Mouse (Mus musculus) C2C12 (cell line): ENCODE data around the gene Gjb2. TPM values are rescaled to one million over a fixed set of nuclear protein-coding genes. Genes with fewer than 3 reads are reported as not detected.

Source experiments
- H3K27me3 ChIP-seq: one replicate; pipeline ENCODE4 v1.6.1; 2011; ENCODE audit not compliant: control insufficient read depth, insufficient read depth, insufficient read length
- H3K36me3 ChIP-seq: one replicate; pipeline ENCODE4 v1.6.1; 2011; ENCODE audit not compliant: control insufficient read depth, insufficient read depth
- H3K4me3 ChIP-seq: one replicate; pipeline ENCODE4 v1.5.1; 2011; ENCODE audit warnings: mild to moderate bottlenecking, control low read depth; ENCODE audit not compliant: poor library complexity, insufficient read depth, severe bottlenecking
- H3K79me2 ChIP-seq: one replicate; pipeline ENCODE4 v1.6.1; 2011; ENCODE audit not compliant: control insufficient read depth, insufficient read depth
- H3K79me3 ChIP-seq: one replicate; pipeline ENCODE4 v1.6.1; 2011; ENCODE audit warnings: low read depth, control low read depth
- H3ac ChIP-seq: one replicate; pipeline ENCODE3; 2011; ENCODE audit warnings: low read depth; ENCODE audit not compliant: control insufficient read depth, insufficient read length
- CEBPB ChIP-seq: IDR thresholded peaks from one replicate; pipeline ENCODE4 v1.6.1; 2011; ENCODE audit warnings: low read depth, mild to moderate bottlenecking, control low read depth, moderate library complexity
- CTCF ChIP-seq: IDR thresholded peaks from one replicate; pipeline ENCODE4 v1.5.1; 2011; ENCODE audit not compliant: control insufficient read depth, insufficient read depth, insufficient read length
- FOSL1 ChIP-seq: IDR thresholded peaks from one replicate; pipeline ENCODE4 v1.8.0; 2011; ENCODE audit warnings: mild to moderate bottlenecking, low read length; ENCODE audit not compliant: poor library complexity, insufficient read depth, severe bottlenecking
- MAX ChIP-seq: IDR thresholded peaks from one replicate; pipeline ENCODE4 v1.6.1; 2011; ENCODE audit warnings: mild to moderate bottlenecking, control low read depth
- MYOD1 ChIP-seq: IDR thresholded peaks from one replicate; pipeline ENCODE4 v1.6.1; 2011; ENCODE audit warnings: low read depth; ENCODE audit not compliant: control insufficient read depth, insufficient read length
- MYOG ChIP-seq: IDR thresholded peaks from one replicate; pipeline ENCODE4 v1.6.1; 2011; ENCODE audit not compliant: control insufficient read depth, insufficient read length; ENCODE audit errors: extremely low read depth
- USF1 ChIP-seq: IDR thresholded peaks from one replicate; pipeline ENCODE4 v1.6.1; 2011; ENCODE audit warnings: low read depth, mild to moderate bottlenecking, control low read depth, moderate library complexity
- long read RNA-seq, 2 experiments: library from polyadenylated mRNA; unstranded; transcript quantifications; one replicate each; pipeline ENCODE4 v2.0.0; 2019 to 2020
- polyA plus RNA-seq: library from polyadenylated mRNA; unstranded; fragments of >200 nt; fragmentation: generic; extraction: Trizol; gene quantifications from one replicate; pipeline ENCODE4 v1.2.1, GENCODE M21; 2012; ENCODE audit warnings: missing spikeins

Gene Gjb2
- polyA plus RNA-seq, result not detected
- long read RNA-seq, experiment 1, result 0 reads
- long read RNA-seq, experiment 2, partial matches to known transcripts, result 0 of 2 reads
- long read RNA-seq, experiment 2, other reads (novel, unspliced or antisense), result 0 of 2 reads

DNA sequence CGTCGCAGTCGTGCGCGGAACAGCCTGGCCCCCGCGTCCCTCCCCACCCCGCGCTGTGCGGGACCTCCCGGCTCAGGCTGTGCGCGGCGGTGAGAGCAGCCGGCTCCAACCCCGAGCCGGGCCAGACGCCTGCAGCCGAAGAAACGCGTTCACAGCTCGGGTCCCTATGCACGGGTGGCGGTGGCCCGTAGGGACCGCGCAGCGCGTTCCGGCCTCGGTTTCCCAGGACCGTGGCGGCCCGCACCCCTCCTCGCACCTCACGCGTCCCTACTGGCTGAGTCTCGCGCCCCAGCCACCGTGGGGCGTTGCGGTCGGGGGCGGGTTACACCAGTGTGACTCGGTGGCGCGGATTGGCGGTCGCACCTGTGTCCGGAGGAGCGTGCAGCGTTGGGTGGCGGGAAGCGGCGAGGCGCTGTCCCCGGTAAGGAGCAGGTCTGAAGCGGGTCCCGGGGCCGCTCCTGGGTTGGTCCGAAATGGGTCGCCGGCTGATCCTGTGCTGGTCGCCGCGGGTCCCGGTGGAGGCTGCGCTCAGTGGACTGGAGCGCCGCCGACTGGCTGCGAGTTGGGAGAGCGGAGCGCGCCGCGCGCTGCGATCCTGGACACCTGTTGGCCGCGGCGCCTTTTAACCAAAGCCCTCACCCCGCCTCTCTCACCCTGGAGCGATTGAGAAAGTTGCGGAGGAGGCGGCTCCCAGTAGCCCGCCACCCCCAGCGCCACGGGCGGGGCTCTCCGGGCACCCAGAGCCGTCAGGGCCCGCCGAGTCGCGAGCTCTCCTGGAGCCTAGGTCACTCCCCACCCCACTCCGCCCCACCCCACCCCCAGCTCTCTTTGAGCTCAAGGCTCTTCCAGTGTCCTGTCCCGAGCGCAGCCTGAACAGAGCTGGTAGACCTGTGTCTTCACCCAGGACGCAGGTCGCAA lies at the start of gene Gjb2:
Gene Gjb2 (minus strand): TSS at position 597 of the 918 bp plus-strand sequence.
- H3K79me2 ChIP-seq, result no peaks in the 10 kb centered on the region
- no peak within 1 kb of the TSS for H3K4me3 ChIP-seq
- no peaks in the 10 kb centered on the region for H3K79me3 ChIP-seq
- peaks cover 47% of the 10 kb centered on the region for H3K27me3 ChIP-seq
- TF ChIP-seq USF1, result no peak
- no peak for TF ChIP-seq CEBPB
- TF ChIP-seq MYOD1, result no peak
- no peak for TF ChIP-seq FOSL1
- TF ChIP-seq MAX, result no peak
- no peak for TF ChIP-seq CTCF
- TF ChIP-seq MYOG, result no peak
- no peak within 1 kb of the TSS for H3ac ChIP-seq
- H3K36me3 ChIP-seq, result no peaks in the 10 kb centered on the region

DNA sequence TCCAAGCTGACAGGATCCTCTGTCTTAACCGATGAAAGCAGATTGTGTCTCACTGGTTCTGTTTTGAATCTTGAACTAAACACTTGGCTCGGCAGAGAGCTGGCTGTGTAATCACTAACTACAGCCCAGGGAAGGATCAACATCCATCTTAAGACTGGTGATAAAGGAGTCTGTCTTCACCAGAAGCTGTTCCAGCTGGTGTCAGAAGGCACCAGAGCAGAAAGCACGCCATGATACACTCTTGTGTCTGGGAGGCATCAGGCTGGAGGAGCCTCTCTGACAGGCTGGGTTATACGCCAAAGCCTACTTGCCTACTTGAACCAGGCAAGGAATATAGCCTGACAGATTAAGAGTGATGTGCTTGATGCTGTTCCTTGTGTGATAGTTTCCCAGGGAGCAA lies 41.2 kb upstream of the Gjb2 start:
- no peak overlapping the region for H3K4me3 ChIP-seq
- H3K79me2 ChIP-seq, result no peaks in the 10 kb centered on the region
- H3K79me3 ChIP-seq, result no peaks in the 10 kb centered on the region
- H3K36me3 ChIP-seq, result no peaks in the 10 kb centered on the region
- H3ac ChIP-seq, result no peak overlapping the region
- peaks cover 3% of the 10 kb centered on the region for H3K27me3 ChIP-seq
- TF ChIP-seq MYOG, result no peak
- TF ChIP-seq MAX, result no peak
- TF ChIP-seq CTCF, result no peak
- TF ChIP-seq USF1, result no peak
- TF ChIP-seq CEBPB, result no peak
- no peak for TF ChIP-seq FOSL1
- no peak for TF ChIP-seq MYOD1

DNA sequence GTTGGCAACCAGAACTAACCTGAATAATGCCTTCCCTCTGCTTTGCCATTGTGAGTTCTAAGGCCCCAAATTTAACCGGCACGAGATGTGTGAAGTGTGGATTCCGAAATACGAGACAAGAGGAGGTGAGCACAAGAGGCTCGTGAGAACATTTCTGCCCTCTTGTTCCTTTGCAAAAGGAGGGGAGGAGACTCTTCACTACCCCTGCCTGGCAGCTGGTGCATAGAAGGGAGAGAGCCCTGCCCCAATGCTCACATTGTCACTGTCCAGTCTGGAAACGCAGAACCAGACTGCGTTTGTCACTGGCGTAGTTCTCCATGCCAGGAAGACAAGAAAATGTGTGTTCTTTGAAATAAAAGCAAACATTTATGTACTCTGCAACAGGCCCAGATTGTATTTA lies 30.8 kb upstream of the Gjb2 start:
- Histone ChIP-seq H3K79me2 (no peaks in the 10 kb centered on the region), H3K79me3 (no peaks in the 10 kb centered on the region), H3K36me3 (no peaks in the 10 kb centered on the region), H3K27me3 (peaks cover 44% of the 10 kb centered on the region), H3K4me3 (no peak overlapping the region), H3ac (no peak overlapping the region)
- TF ChIP-seq MAX (no peak), MYOG (no peak), CEBPB (no peak), USF1 (no peak), FOSL1 (no peak), CTCF (no peak), MYOD1 (no peak)

DNA sequence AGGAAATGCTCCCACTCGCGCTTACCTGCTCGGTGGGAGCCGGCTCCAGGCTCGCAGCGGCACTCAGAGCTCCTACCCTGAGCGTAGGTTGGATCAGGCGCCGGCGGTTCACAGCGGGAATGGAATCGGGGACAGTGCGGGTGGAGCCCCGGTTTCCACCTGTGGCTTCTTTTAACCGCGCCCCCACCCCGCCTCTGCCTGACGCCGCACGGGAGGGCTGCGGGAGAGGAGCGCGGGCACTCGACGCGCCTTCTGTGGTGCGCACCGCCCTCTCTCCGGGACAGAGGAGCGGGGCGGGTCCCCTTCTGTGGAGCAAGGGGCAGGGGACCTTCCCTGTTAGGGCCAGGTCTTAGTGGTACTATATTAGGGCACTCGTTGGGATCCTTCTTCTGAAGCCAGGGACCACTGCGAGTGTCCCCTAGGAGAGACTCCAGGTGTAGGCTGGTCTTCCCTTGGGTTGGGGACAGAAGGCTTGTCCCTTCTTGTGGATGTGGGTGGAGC lies 28.7 kb upstream of the Gjb2 start, which contains the start of gene Gjb6:
Gene Gjb6 (minus strand): TSS at position 451 of the 501 bp plus-strand sequence.
- no peak within 1 kb of the TSS for H3K4me3 ChIP-seq

DNA sequence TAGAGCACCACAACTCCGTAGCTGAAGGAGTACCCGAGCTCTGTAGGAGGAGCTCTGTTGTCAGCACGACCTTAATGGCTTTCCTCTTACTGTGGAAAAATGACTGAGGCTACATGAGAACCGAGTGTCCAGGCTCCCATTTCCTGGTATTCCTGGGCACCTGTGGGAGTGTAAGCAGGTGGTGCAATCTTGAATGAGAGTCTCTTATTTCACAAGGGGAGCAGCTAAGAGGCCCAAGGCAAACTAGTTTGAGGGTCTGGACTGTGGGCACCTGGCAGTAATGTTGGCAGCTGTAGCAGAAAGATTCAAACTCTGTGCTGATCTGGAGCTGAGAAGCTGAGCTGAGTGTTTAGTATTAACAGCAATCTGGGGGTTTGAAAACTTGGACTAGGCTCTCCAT lies 22.9 kb upstream of the Gjb2 start:
- TF ChIP-seq MYOD1 (no peak), USF1 (no peak), MAX (no peak), CEBPB (no peak), CTCF (no peak), MYOG (no peak), FOSL1 (no peak)
- H3ac ChIP-seq, result no peak overlapping the region
- H3K4me3 ChIP-seq, result no peak overlapping the region
- no peaks in the 10 kb centered on the region for H3K79me2 ChIP-seq
- peaks cover 8% of the 10 kb centered on the region for H3K27me3 ChIP-seq
- no peaks in the 10 kb centered on the region for H3K79me3 ChIP-seq
- no peaks in the 10 kb centered on the region for H3K36me3 ChIP-seq

More for the DNA sequence above, 28.7 kb upstream of the Gjb2 start, which contains the start of gene Gjb6:
- Histone ChIP-seq H3ac (no peak within 1 kb of the TSS), H3K79me2 (no peaks in the 10 kb centered on the region), H3K36me3 (no peaks in the 10 kb centered on the region), H3K79me3 (no peaks in the 10 kb centered on the region), H3K27me3 (peaks cover 43% of the 10 kb centered on the region)
- TF ChIP-seq CTCF (no peak), MYOD1 (no peak), FOSL1 (no peak), MAX (no peak)
